Comparison of ENCODE assay signal across 23 mouse cellular contexts in genomic region chr8:113669924-113670323, GRCm38 (mm10). TPM values are rescaled to one million over a fixed set of nuclear protein-coding genes. Genes with fewer than 3 reads are reported as not detected.
"Had no signal": no experiment of that assay in that cellular context is flagged by ENCODE, and none has a peak within 500 bp of the region (broad histone marks: within the 10 kb centered on the region; RNA-seq: fewer than 3 reads in every experiment).

No protein-coding gene starts in this region.

- H3K36me3 ChIP-seq: kidney, embryonic 15.5 days; limb, embryonic 12.5 days; limb, embryonic 15.5 days; midbrain, embryonic 10.5 days; midbrain, embryonic 15.5 days had no signal

- H3K4me3 ChIP-seq: kidney, embryonic 15.5 days; limb, embryonic 12.5 days; limb, embryonic 15.5 days; midbrain, embryonic 10.5 days; midbrain, embryonic 15.5 days had no signal

- H3K27ac ChIP-seq: kidney, embryonic 15.5 days; limb, embryonic 12.5 days; limb, embryonic 15.5 days; liver, embryonic 14.5 days; macrophage; midbrain, embryonic 10.5 days; midbrain, embryonic 15.5 days had no signal

- H3K9me3 ChIP-seq: kidney, embryonic 15.5 days; limb, embryonic 12.5 days; limb, embryonic 15.5 days; midbrain, embryonic 10.5 days; midbrain, embryonic 15.5 days had no signal

- H3K27me3 ChIP-seq: kidney, embryonic 15.5 days; midbrain, embryonic 15.5 days had no signal

- DNase-seq: kidney, postnatal 10 days; kidney, postnatal 4 days; left cerebral cortex, postnatal 4 days; liver, postnatal 0 days; lung, embryonic 14.5 days; thymus, adult 18-20 months; thymus, postnatal 36 days had no signal

- ATAC-seq: liver, postnatal 0 days; lung, postnatal 0 days; midbrain, embryonic 15.5 days had no signal

- H3K9ac ChIP-seq: kidney, embryonic 15.5 days; limb, embryonic 12.5 days; limb, embryonic 15.5 days; liver, embryonic 14.5 days; liver, postnatal 0 days; lung, embryonic 14.5 days; midbrain, embryonic 15.5 days had no signal

- H3K4me2 ChIP-seq: kidney, embryonic 15.5 days; limb, embryonic 12.5 days; limb, embryonic 15.5 days; liver, embryonic 11.5 days; lung, embryonic 14.5 days; midbrain, embryonic 15.5 days had no signal

RNA-seq across cellular contexts. Expression of gene Syce1l, which starts 26.9 kb away (rescaled TPM):
- total RNA-seq: left cerebral cortex, postnatal 14 days; megakaryocyte, adult 5-6 weeks had no signal
- polyA plus RNA-seq: kidney, embryonic 15.5 days; limb, embryonic 12.5 days; limb, embryonic 15.5 days; liver, embryonic 11.5 days; liver, embryonic 14.5 days; liver, postnatal 0 days; lung, embryonic 14.5 days; macrophage; midbrain, embryonic 15.5 days; neural tube, embryonic 11.5 days; neural tube, embryonic 14.5 days; small intestine, adult 2 months; spleen, adult 2 months; stomach, embryonic 16.5 days had no signal
